Mouse (Mus musculus): ENCODE results near the gene Vmn1r76. TPM values are rescaled to one million over a fixed set of nuclear protein-coding genes. Genes with fewer than 3 reads are reported as not detected.

Gene Vmn1r76
- polyA plus RNA-seq (2014; fragmentation: Illumina TruSeq; extraction: RNeasy Lipid Tissue Mini Kit (QIAGEN cat#74804); ENCODE audit: low read depth, low replicate concordance) = not detected

GRCm38 (mm10) chr7:11938113-11938512, at the start of gene Vmn1r76:
TSS of gene Vmn1r76 (minus strand) at chr7:11938213.

GRCm38 (mm10) chr7:11874330-11874729, 63.7 kb downstream of the Vmn1r76 start, which contains the start of gene Vmn1r75:
TSS of gene Vmn1r75 (plus strand) at chr7:11874630.

Other genes with a start within 250 kb of the Vmn1r76 start
- gene Vmn1r73, start 207.9 kb downstream of the Vmn1r76 start, polyA plus RNA-seq (2014; fragmentation: Illumina TruSeq; extraction: RNeasy Lipid Tissue Mini Kit (QIAGEN cat#74804); ENCODE audit: low read depth, low replicate concordance) = not detected
- gene Vmn1r74, start 104.2 kb downstream of the Vmn1r76 start, polyA plus RNA-seq (2014; fragmentation: Illumina TruSeq; extraction: RNeasy Lipid Tissue Mini Kit (QIAGEN cat#74804); ENCODE audit: low read depth, low replicate concordance) = not detected
- not detected for gene Vmn1r75, start 63.6 kb downstream of the Vmn1r76 start, polyA plus RNA-seq (2014; fragmentation: Illumina TruSeq; extraction: RNeasy Lipid Tissue Mini Kit (QIAGEN cat#74804); ENCODE audit: low read depth, low replicate concordance)
- gene Vmn1r77, start 98.5 kb upstream of the Vmn1r76 start, polyA plus RNA-seq (2014; fragmentation: Illumina TruSeq; extraction: RNeasy Lipid Tissue Mini Kit (QIAGEN cat#74804); ENCODE audit: low read depth, low replicate concordance) = not detected
- gene Vmn1r78, start 212.0 kb upstream of the Vmn1r76 start, polyA plus RNA-seq (2014; fragmentation: Illumina TruSeq; extraction: RNeasy Lipid Tissue Mini Kit (QIAGEN cat#74804); ENCODE audit: low read depth, low replicate concordance) = not detected
- gene Vmn1r79, start 233.1 kb upstream of the Vmn1r76 start, polyA plus RNA-seq (2014; fragmentation: Illumina TruSeq; extraction: RNeasy Lipid Tissue Mini Kit (QIAGEN cat#74804); ENCODE audit: low read depth, low replicate concordance) = not detected